Mouse (Mus musculus): Measurements from ENCODE around the gene Ubc. TPM values are rescaled to one million over a fixed set of nuclear protein-coding genes. Genes with fewer than 3 reads are reported as not detected.
A peak's percentile ranks its signal among the peaks of the same experiment; 100 is the strongest.
"Not testable (repeated sequence)": the region's sequence is repeated elsewhere in the genome, so short reads cannot be mapped to it uniquely, and the experiment has no call there.

Gene Ubc
- polyA plus RNA-seq (2016; fragmentation: Nextera tagmentation; extraction: Ambion mirVana), result 957 and 988 TPM in 2 replicates

DNA sequence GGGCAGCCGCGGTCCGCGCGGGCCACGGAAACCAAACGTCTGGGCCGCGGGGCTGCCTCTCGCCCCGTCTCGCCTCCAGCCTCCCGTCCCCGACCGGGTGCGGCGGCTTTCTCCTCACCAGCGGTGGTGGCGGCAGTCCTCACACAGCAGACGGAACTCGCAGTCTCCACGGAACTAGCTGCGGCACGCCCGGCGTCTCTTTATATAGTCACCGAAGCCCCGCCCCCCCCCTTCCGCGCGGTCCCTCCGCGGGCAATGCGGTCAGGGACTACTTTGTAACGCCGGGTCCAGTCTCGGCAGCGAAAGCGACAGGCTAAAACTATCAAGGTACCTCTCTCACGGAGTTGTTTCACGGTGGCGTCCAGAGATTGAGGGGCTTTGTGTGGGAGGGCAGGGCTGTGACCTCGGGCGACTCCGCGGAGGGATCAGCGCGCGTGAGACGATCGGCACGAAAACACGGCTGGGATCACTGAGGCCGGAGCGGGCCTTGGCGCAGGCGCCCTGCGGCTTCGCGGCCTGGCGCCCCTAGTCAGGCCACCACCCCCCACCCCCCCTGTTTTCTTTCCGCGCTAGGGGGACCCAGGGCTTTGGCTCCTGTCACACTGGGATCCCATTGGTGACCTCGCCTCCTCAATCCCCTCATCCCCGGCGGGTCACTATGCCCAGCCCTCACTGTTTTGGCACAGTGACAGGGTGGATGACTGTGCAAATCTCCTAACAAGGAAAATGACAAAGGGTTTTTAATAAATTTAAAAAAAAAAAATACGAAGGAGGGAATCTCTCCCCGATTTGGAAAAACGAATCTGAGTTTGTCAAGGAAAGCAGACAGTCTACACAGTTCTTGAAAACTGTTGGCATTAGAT is at the start of gene Ubc:
Gene Ubc (minus strand): TSS at position 624 of the 863 bp plus-strand sequence.
- no peaks in the 10 kb centered on the region for H3K27me3 ChIP-seq (replicated peaks; ENCODE audit: low read depth, poor library complexity, severe bottlenecking)
- peaks cover 26% of the 10 kb centered on the region for H3K36me3 ChIP-seq (replicated peaks)
- H3K27ac ChIP-seq (replicated peaks), result peak within 1 kb of the TSS; percentile 99
- H3K4me3 ChIP-seq, result peak within 1 kb of the TSS; percentile 99
- WGBS, result 2% methylated on average over 69 of the region's 69 CpGs
- no peaks in the 10 kb centered on the region for H3K9me3 ChIP-seq
- DNase-seq (ENCODE audit: low spot score), result peak; percentile 91
- peaks cover 34% of the 10 kb centered on the region for H3K4me1 ChIP-seq

DNA sequence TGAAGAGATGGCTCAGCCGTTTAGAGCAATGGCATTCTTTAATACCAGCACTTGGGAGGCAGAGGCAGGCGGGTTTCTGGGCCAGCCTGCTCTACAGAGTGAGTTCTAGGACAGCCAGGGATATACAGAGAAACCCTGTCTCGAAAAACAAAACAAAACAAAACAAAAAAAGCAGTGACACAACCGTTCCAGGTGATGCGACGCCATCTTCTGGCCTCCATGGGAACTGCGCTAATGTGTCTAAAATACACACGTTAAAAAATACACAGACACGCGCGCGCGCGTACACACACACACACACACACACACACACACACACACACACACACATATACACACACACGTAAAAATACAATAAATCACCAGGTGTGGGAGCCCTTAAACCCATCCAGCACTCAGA is 44.3 kb upstream of the Ubc start:
- Histone ChIP-seq H3K36me3 (replicated peaks) (peaks cover 27% of the 10 kb centered on the region), H3K4me3 (peak overlapping the region; percentile 85), H3K27ac (replicated peaks) (peak overlapping the region; percentile 88; the same call in 1 of the 2 replicates), H3K4me1 (peaks cover 16% of the 10 kb centered on the region)
- whole genome bisulfite sequencing, result 56% methylated on average over 15 of the region's 15 CpGs
- DNase-seq (ENCODE audit: low spot score); H3K27me3 ChIP-seq (replicated peaks; ENCODE audit: low read depth, poor library complexity, severe bottlenecking); H3K9me3 ChIP-seq: not testable (repeated sequence)

DNA sequence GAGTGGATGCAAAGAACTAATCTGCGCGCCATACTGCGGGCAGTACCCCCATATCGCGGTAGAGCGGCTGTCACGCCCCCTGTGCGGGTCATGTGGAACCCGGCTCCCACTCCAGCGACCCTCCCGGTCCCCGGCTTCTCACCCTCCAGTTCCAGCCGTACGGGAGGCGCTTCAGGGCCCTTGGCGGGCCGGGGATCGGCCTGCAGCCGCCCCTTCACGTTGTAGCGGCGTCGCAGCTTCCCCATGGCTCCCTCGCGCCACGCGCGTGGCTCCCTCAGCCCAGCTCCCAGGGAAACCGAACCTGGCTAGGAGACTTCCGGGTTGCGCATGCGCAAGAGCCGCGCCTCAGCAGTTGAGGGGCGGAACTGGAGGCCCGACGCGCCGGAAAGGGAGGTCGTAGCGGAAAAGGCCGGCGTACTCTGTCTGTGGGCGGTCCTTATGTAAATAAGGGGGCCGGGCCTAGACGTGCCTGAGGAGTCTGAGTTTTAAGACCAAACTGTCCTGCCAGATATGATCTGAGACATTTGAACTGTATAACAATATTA is 43.9 kb upstream of the Ubc start, which contains the start of gene Dhx37:
Gene Dhx37 (minus strand): TSS at position 329 of the 545 bp plus-strand sequence.
- H3K9me3 ChIP-seq, result no peaks in the 10 kb centered on the region
- peak within 1 kb of the TSS; percentile 88 for H3K27ac ChIP-seq (replicated peaks)
- WGBS, result under 1% methylated on average over 46 of the region's 46 CpGs
- peak within 1 kb of the TSS; percentile 85 for H3K4me3 ChIP-seq
- peak; percentile 96 for DNase-seq (ENCODE audit: low spot score)
- no peaks in the 10 kb centered on the region for H3K27me3 ChIP-seq (replicated peaks; ENCODE audit: low read depth, poor library complexity, severe bottlenecking)
- H3K36me3 ChIP-seq (replicated peaks), result peaks cover 31% of the 10 kb centered on the region
- peaks cover 16% of the 10 kb centered on the region for H3K4me1 ChIP-seq

DNA sequence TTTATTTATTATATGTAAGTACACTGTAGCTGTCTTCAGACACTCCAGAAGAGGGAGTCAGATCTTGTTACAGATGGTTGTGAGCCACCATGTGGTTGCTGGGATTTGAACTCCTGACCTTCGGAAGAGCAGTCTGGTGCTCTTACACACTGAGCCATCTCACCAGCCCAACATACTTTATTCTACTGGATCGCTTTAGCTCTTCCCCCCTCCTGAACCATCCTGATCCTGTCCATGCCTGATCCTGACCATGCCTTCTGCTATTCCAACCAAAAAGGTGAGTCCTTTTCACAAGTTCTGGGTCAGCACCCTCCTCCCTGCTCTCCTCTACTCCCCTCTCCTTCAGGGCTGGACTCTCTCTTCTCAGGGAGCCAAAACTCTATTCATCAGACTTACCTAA is 42.3 kb upstream of the Ubc start:
- H3K27me3 ChIP-seq (replicated peaks; ENCODE audit: low read depth, poor library complexity, severe bottlenecking); H3K27ac ChIP-seq (replicated peaks); H3K9me3 ChIP-seq; DNase-seq (ENCODE audit: low spot score): not testable (repeated sequence)
- H3K4me1 ChIP-seq, result peaks cover 16% of the 10 kb centered on the region
- WGBS, result 92% methylated on average over 2 of the region's 2 CpGs
- H3K36me3 ChIP-seq (replicated peaks), result peaks cover 47% of the 10 kb centered on the region
- peak overlapping the region; percentile 85; the same call in 1 of the 2 replicates for H3K4me3 ChIP-seq

DNA sequence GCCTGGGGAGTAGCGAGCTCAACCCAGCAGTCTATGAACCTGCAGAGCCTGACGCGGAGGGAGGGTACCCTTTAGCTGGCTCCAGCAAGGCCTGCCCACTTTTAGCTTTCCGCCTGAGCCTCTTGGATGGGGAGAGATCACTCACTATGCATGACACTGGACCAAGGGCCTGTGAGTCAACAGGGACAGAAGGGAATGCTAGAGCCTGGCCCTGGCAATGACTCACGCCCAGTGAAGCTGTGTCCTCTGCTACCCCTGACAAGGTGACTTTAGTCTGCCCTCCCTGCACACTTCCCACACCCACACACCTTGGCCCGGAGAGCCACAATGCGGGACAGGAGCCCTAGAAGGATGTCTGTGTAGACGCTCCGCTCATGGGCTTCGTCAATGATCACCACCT is 36.3 kb upstream of the Ubc start:
- WGBS, result 95% methylated on average over 10 of the region's 10 CpGs
- Histone ChIP-seq H3K36me3 (replicated peaks) (peaks cover 100% of the 10 kb centered on the region), H3K27ac (replicated peaks) (no peak overlapping the region)

DNA sequence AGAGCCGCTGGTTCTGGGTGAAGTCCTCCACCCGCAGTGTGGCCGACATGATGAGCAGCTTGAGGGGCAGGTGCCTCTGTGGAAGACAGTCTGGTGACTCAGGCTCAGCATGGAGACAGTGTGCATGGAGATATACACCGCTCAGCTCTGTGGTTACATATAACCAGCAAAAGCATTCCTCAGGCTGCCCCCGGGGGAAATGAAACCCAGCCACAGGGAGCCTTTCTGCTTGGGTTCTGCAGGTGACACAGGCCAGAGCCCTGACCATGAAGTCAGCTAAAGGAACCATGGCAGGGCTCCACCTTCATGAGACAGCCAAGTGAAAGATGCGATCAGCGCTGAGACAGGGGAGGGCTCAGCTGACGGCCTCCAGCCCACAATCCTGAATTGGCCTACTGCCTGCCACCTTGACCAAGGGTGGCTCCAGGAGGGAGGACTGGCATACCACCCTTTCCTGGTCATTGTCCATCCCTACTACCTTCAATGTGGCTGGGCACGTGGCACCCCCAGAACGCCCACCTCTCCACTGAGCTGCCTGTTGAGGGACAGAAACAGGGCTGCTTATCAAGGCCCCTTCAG is 35.8 kb upstream of the Ubc start:
- Histone ChIP-seq H3K9me3 (no peaks in the 10 kb centered on the region), H3K27ac (replicated peaks) (no peak overlapping the region), H3K4me3 (no peak overlapping the region), H3K27me3 (replicated peaks; ENCODE audit: low read depth, poor library complexity, severe bottlenecking) (no peaks in the 10 kb centered on the region), H3K36me3 (replicated peaks) (peaks cover 100% of the 10 kb centered on the region), H3K4me1 (no peaks in the 10 kb centered on the region)
- DNase-seq (ENCODE audit: low spot score), result no peak
- WGBS, result 93% methylated on average over 10 of the region's 10 CpGs

More for the DNA sequence above, 36.3 kb upstream of the Ubc start:
- Histone ChIP-seq H3K9me3 (no peaks in the 10 kb centered on the region), H3K27me3 (replicated peaks; ENCODE audit: low read depth, poor library complexity, severe bottlenecking) (no peaks in the 10 kb centered on the region), H3K4me3 (no peak overlapping the region), H3K4me1 (no peaks in the 10 kb centered on the region)
- no peak for DNase-seq (ENCODE audit: low spot score)

DNA sequence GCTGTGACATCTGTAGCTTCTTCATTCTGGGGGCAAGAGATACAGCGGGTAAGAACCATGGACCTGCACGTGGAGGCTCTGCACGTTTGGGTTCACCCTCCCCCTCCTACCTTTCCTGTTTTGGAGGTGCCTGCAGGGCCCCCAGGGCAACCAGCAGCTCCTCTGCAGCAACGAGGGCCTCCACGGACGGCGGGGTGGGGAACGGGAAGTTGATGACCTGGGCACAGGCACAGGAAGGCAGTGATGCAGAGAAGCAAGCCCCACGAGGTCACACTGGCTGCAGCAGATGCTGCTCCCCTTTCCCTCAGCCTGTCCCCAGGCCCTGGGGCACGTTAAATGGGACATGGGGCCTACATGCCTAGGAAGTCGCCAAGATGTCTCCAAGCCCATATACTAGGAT is 29.1 kb upstream of the Ubc start:
- no peaks in the 10 kb centered on the region for H3K4me1 ChIP-seq
- no peak for DNase-seq (ENCODE audit: low spot score)
- no peaks in the 10 kb centered on the region for H3K9me3 ChIP-seq
- H3K27ac ChIP-seq (replicated peaks), result no peak overlapping the region
- no peak overlapping the region for H3K4me3 ChIP-seq
- WGBS, result 84% methylated on average over 11 of the region's 11 CpGs
- no peaks in the 10 kb centered on the region for H3K27me3 ChIP-seq (replicated peaks; ENCODE audit: low read depth, poor library complexity, severe bottlenecking)
- H3K36me3 ChIP-seq (replicated peaks), result peaks cover 100% of the 10 kb centered on the region

DNA sequence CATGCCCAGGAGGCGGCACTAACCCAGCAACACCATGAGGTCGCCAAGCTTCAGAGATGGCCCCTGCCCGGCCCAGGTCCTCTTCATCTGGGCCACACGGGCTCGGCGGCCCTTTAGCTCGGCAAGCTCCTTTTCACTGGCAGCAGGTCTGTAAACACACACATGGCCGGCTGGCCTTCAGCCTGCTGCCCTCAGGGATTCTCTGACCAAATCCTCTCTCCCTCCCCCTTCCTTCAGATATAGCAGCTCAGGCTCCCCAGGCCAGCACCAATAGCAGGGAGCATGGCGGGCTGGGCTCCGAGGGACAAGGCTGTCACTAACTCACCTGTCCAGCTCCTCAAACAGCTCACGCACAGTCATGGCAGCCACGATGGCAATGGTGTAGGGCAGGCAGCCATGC is 28.6 kb upstream of the Ubc start:
- Histone ChIP-seq H3K27ac (replicated peaks) (no peak overlapping the region), H3K36me3 (replicated peaks) (peaks cover 100% of the 10 kb centered on the region), H3K9me3 (no peaks in the 10 kb centered on the region), H3K4me1 (no peaks in the 10 kb centered on the region), H3K4me3 (no peak overlapping the region), H3K27me3 (replicated peaks; ENCODE audit: low read depth, poor library complexity, severe bottlenecking) (no peaks in the 10 kb centered on the region)
- WGBS, result 91% methylated on average over 12 of the region's 12 CpGs
- no peak for DNase-seq (ENCODE audit: low spot score)

DNA sequence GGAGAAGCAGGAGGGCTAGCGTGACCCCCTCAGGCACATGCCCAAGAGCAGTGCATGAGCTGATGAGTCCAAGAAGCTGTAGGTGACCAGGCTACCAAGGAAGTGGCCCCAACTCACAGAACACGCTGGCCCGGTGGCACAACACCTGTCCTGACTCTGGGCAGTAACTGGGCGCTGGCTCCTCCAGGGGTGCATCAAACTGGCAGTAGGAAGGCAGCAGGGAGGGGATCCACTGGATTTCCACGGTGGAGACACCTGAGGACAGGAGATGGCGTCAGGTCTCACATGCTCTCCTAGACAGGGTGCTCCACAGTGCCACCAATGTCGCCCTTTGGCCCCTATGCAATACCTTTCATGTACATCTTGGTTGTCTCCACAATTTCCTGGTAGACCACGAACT is 26.2 kb upstream of the Ubc start:
- 92% methylated on average over 8 of the region's 8 CpGs for WGBS

DNA sequence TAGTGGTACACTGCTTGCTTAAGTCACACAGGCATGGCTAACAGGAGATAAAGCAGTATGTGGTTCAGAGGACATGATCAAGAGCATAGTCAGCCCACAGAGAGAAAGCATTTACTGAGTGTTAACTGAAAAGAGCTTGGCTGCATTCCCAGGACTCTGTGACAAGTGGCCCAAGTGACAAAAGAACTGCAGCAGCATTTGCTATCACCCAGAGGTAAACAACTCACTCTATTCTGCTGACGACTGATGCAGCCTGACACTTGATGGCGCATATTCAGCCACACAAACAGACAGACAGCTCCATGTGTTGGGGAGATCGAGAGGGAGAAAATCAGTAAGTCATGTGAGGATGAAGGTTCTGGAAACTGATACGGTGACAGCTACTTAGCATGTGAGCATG is 23.8 kb upstream of the Ubc start:
- Histone ChIP-seq H3K9me3 (no peaks in the 10 kb centered on the region), H3K4me3 (no peak overlapping the region), H3K36me3 (replicated peaks) (peaks cover 64% of the 10 kb centered on the region), H3K27ac (replicated peaks) (no peak overlapping the region), H3K4me1 (peaks cover 12% of the 10 kb centered on the region), H3K27me3 (replicated peaks; ENCODE audit: low read depth, poor library complexity, severe bottlenecking) (no peaks in the 10 kb centered on the region)
- 87% methylated on average over 4 of the region's 4 CpGs for WGBS
- no peak for DNase-seq (ENCODE audit: low spot score)

More for the DNA sequence above, 26.2 kb upstream of the Ubc start:
- no peaks in the 10 kb centered on the region for H3K27me3 ChIP-seq (replicated peaks; ENCODE audit: low read depth, poor library complexity, severe bottlenecking)
- H3K4me3 ChIP-seq, result no peak overlapping the region
- H3K36me3 ChIP-seq (replicated peaks), result peaks cover 88% of the 10 kb centered on the region
- no peak for DNase-seq (ENCODE audit: low spot score)
- no peaks in the 10 kb centered on the region for H3K9me3 ChIP-seq
- H3K4me1 ChIP-seq, result no peaks in the 10 kb centered on the region
- no peak overlapping the region for H3K27ac ChIP-seq (replicated peaks)

DNA sequence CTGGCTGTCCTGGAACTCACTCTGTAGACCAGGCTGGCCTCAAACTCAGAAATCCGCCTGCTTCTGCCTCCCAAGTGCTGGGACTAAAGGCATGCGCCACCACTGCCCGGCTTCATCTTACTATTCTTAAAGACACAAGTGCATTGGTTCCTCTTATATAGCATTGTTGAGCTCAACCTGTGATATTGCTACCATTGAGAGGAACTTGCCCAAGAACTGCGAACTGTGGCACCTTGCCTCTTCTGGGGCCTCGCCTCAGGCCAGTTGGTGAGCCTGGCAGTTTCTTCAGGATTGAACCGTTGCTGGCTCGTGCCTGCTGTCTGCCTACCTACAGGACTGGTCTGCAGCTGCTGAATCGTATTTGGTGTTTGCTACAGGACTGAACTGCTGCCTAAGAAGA is 22.5 kb upstream of the Ubc start:
- not testable (repeated sequence) for H3K27ac ChIP-seq (replicated peaks); H3K9me3 ChIP-seq; H3K27me3 ChIP-seq (replicated peaks; ENCODE audit: low read depth, poor library complexity, severe bottlenecking); DNase-seq (ENCODE audit: low spot score); H3K4me3 ChIP-seq
- Histone ChIP-seq H3K4me1 (peaks cover 19% of the 10 kb centered on the region), H3K36me3 (replicated peaks) (peaks cover 51% of the 10 kb centered on the region)
- WGBS, result 90% methylated on average over 8 of the region's 8 CpGs

DNA sequence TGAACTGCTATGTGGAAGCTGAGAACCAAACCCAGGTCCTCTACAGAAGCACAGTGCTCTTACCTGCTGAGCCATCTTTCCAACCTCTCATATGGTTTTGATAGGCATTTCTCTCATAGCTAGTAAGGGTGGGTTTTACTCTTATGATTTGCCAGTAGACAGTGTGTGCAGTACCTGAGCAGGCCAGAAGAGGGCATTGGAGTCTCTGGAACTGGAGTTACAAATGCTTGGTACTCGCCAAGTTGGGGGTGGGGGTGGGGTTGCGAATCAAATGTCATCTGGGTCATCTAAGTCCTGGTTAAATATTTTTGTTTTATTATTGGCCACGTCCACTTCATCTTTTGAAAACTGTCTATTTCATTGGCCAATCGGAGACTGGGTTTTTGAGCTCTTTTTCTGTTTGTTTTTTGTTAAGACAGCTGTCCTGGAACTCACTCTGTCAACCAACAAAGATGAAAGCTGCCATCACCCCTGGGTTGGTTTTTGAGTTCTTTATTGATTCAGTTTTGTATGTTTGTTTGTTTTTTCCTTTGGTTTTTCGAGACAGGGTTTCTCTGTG is 22.0 kb upstream of the Ubc start:
- Histone ChIP-seq H3K27me3 (replicated peaks; ENCODE audit: low read depth, poor library complexity, severe bottlenecking) (no peaks in the 10 kb centered on the region), H3K36me3 (replicated peaks) (peaks cover 47% of the 10 kb centered on the region), H3K4me3 (no peak overlapping the region), H3K27ac (replicated peaks) (no peak overlapping the region), H3K4me1 (peaks cover 24% of the 10 kb centered on the region), H3K9me3 (no peaks in the 10 kb centered on the region)
- DNase-seq (ENCODE audit: low spot score), result peak; percentile 70
- 62% methylated on average over 5 of the region's 5 CpGs for WGBS

Data from embryonic facial prominence, embryonic 10.5 days (tissue).